Mouse (Mus musculus): ENCODE data around the gene Tbx10.
"Not testable (repeated sequence)": the region's sequence is repeated elsewhere in the genome, so short reads cannot be mapped to it uniquely, and the experiment has no call there.

The Tbx10 gene

DNA sequence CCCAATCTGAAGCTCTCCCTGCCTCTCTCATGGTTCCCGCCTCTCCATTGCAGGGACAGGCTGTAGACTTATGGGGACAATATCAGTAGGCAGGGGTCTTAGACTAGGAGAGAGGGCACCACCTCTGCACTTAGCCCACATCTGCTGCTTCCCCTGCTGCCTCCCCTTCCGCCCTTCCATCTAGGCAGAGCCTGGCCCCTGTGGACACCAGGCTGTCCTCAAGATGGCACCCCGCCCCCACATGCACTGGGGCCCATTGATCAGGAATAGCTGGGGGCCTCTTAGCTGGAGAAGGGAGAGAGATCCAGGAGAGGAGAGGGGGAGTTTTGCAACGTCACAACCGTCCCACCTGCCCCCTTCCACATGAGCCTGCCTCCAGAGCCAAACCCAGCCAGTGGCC is at the start of gene Tbx10:
Gene Tbx10 (plus strand): TSS at position 337 of the 400 bp plus-strand sequence.
- no peak for DNase-seq (ENCODE audit: low spot score in 2 of 2)

DNA sequence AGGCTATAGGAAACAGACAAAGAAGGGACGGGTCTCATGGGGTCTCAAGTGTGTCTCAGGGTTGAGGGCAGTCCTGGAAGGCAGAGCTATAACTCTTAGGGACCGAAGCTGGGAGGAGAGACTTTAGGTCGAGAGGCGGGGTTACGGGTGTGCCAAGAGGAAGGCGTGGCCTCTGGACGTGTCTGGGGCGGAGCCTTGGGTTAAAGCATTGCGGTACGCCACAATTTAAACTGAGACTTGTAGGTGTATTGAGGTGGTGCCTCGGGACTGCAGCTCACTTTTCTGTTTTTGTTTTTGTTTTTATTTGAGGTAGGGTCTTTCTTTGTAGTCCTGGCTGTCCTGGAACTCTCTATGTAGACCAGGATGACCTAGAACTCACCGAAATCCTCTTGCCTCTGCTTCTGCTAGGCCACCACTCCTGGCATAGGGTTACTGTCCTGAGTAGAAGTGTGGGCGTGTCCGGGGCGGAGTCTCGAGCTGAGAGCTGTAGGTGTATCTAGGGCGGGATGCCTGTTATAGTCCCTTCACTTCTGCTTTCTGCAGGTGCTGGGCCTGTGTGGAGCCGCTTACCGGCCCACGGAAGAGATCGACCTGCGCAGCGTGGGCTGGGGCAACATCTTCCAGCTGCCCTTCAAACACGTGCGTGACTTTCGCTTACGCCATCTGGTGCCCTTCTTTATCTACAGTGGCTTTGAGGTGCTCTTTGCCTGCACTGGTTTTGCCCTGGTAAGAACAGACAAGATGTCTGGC is 49.4 kb upstream of the Tbx10 start:
- DNase-seq (ENCODE audit: low spot score in 2 of 2), result no peak

DNA sequence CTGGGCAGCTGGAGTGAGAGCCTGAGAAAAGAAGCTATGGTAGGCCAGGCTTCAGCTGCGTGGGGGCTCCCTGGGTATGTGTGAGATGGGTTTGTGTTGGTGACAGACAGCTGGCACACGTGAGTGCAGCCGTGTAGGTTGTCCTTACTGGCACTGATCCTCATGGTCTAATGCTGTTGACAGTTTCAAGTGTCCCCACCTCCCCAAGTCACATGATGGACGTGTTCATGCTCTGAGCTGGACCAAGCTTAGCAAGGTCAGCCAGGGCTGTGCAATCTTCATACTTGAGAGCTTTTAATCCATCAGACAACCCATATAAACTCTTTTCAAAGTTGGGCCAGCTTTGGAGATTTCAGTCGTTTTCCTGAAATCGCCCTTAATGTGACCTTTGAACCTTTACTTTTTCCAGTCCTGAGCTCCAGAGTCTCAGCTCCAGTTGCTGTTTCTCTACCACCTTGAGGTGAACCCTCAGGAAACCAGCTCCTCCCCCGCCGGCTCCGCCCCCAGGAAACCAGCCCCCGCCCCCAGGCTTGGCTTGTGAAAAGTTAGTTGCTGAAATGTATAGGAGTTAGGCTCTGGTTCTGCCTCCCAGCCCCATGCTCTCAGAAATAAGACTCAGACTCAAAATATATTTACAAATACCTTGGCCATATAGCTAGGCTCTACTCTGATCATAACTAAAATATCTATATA is 46.5 kb upstream of the Tbx10 start:
- DNase-seq (ENCODE audit: low spot score in 2 of 2), result no peak

DNA sequence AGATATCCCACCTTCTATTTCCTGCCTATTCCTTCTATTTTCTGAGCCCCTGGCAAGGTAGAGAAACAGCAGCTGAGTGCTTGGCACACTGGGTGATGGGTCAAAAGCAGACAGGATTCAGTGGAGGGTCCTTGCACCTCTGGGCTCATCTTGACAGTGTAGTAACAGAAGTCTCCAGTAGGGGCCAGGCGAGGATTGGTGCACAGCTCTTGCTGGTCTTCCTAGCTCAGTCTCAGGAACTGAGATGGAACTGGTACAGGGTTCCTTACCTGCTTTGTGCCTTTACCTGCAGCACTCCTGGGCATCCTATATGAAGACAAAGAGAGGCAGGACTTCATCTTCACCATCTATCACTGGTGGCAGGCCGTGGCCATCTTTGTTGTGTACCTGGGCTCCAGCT is 45.8 kb upstream of the Tbx10 start:
- peak; percentile 71 to 75 for DNase-seq (ENCODE audit: low spot score in 2 of 2)

DNA sequence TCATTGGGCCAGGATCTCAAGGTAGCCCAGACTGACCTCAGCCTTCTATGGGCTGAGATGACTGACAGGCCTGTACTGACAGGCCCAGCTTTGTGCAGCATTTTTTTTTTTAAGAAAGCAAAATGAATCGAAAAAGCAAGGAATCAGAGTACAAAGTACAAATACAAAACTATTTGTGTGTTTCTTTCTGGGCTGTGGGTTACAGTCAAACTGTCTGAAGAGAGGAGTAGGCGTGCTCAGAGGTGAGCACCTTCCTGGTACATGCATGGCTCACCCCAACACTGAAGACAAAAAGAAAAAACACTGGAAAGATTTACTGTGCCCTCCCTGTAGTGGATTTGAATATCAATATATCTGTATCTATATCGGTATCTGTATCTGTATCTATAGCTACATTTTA is 44.7 kb upstream of the Tbx10 start:
- no peak for DNase-seq (ENCODE audit: low spot score in 2 of 2)

DNA sequence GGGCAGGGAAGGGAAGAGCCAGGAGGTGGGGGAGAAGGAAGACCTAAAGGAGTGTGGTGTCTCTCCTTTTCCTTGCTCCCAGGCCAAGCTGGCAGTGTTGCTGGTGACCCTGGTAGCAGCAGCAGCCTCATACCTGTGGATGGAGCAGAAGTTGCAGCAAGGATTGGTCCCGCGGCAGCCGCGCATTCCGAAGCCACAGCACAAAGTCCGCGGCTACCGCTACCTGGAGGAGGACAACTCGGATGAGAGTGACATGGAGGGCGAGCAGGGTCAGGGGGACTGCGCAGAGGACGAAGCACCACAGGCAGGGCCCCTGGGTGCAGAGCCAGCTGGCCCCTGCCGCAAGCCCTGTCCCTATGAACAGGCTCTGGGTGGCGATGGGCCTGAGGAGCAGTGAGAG is 44.0 kb upstream of the Tbx10 start:
- no peak for DNase-seq (ENCODE audit: low spot score in 2 of 2)

DNA sequence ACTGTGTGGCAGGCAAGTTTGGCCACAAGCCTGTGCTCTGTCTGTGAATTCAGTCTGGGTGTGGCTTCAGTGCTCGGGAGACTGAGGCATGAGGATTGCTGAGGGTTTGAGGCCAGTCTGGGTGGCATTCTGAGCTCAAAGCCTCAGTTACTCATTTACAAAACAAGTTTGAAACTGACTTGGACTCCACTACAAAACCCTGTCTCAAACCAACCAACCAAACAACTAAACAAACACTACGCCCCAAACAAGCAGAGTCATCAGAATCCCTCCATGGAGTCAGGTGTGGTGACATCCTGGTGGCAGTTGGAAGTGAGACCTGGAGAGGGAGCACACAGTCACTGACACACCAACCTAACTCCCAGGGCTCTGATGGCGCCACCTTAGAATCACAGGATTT is 42.2 kb upstream of the Tbx10 start:
- no peak for DNase-seq (ENCODE audit: low spot score in 2 of 2)

DNA sequence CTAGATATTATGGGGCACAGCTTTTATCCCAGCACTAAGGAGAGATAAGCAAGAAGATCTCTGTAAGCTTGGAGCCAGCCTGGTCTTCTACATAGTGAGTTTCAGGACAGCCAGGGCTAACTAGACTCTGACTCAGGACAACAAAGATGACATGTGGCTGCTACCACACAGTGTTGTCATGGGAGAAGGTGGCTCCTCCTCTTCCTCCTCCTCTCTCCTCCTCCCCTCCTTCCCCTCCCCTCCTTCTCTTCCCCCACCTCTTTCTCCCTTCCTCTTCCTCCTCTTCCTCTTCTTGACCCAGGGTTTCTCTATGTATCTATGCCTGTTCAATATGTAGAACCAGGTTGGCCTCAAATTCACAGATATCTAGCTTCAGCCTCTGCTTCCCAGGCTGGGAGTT is 41.1 kb upstream of the Tbx10 start:
- DNase-seq (ENCODE audit: low spot score in 2 of 2), result no peak

DNA sequence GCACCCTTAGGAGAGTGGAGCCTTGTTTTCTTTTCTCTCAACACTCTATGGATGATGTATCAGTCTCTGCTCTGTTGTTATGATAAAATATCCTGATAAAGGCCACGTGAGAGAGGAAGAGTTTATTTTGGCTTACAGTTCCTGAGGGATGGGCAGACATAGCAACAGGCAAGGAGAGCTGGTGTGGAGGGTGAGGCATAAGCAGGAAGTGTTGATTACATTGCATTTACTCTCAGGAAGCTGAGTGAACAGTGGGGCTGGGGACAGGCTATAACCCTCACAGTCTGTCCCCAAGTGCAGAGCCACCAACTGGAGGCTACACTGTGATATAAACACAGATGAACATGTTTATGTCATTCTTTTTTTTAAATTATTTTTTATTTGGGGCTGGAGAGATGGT is 40.5 kb upstream of the Tbx10 start:
- DNase-seq (ENCODE audit: low spot score in 2 of 2), result no peak

DNA sequence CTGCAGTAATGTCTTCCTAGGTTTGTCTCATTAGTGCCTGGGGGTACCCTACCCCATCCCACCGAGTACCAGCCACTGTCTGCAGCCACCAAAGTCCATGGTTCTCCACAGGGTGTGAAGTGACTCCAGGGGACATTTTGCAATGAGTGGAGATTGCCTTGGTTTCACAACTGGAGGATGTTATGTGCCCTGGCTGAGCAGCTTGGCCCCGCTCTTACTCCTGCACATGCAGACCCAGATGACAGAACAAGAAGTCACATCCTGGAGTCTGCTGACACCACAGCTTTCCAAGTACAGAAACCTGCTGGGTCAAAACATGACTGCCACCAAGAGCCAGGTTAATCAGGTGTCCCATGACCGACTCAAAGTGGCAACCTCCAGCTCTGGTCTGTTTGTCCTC is 37.5 kb upstream of the Tbx10 start:
- DNase-seq (ENCODE audit: low spot score in 2 of 2), result no peak

DNA sequence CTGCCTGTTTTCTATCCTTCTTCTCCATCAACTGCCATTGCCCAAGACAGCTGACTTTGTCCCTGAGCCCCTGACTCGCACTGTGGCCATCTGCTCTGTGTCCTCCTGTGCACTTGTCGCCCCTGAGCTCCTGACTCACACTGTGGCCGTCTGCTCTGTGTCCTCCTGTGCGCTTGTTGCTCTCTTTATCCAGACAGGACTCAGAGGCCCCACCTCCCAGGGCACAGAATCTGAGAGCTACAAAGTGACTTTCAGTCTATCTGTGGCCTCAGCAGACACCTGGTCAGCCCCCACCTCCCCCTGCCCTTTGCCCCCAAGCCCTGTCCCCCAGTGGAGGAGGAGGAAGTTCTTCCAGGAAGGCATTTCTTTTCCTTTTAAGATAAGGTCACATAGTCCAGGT is 36.7 kb upstream of the Tbx10 start:
- DNase-seq (ENCODE audit: low spot score in 2 of 2), result no peak

DNA sequence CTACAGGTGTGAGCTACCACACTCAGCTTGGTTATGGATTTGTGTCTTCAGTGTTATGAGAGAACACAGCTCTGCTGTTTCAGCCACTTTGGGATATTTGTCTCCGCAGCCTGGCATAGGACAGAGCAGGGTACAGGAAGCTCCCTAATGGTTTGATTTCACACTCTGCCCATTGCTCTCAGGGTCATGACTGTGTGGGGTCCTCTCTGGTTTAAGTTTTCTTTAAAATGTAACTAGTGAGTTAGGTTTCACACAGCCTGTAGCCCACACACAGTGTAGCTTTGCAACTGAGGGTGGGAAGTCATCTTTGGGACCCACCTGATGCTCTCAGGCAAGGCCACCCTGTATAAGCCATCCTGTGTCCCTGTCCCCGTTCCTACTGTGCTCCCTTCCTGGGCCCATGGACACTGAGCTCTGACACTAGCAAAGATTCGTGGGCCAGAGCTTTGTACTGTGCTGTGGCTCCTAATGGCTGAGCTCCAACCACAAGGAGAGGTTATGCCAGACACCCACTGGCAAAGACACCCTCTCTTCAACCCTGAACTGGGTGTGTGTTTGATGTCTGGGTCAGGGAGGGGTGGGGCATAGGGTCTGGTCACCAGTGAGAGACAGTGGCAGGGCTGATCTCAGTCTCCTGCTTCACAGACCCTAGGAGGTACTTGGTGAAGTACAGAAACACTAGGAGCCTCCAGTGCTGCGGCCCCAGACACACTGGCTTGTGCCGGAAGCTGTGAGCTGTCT is 35.1 kb upstream of the Tbx10 start:
- not testable (repeated sequence) for DNase-seq (ENCODE audit: low spot score in 2 of 2)

DNA sequence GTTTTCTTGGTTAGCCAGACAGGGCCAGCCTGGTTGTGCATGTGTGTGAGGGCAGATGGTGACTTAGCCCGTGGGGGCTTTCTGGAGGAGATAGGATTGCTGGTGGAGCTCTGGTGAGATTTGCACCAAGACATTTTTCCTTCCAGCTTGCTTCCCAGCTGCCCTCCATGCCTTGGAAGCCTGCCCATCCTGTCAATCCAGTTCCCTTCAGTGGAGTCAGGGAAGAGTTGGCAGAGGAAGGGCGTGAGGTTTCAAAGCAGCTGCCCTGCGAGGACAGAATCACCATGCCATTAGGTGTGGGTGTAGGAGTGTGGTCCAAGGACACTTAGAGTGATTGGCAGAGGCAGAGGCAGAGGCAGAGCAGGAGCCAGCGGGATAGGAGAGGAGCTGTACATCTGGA is 34.1 kb upstream of the Tbx10 start, which contains the start of gene Aldh3b3:
Gene Aldh3b3 (plus strand): TSS at position 176 of the 400 bp plus-strand sequence.
- no peak for DNase-seq (ENCODE audit: low spot score in 2 of 2)

DNA sequence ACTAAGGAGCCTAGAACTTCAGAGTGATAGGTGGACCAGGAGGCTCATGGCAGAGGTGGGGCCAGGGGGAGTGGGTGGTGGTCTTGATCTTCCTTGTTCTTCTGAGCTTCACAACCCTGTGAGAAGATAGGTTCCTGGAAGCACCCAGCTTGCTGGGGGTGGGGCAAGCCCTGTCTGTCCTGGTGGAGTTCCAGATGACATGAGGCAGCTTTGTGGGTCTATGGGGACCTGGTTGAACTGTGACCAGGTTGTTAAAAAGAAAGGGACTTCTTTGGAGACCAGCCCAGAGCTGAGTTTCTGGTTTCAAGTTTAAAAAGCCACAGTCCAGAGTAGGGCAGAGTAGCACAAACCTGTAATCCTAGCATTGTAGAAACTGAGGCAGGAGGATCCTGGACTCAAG is 33.5 kb upstream of the Tbx10 start:
- DNase-seq (ENCODE audit: low spot score in 2 of 2), result no peak

DNA sequence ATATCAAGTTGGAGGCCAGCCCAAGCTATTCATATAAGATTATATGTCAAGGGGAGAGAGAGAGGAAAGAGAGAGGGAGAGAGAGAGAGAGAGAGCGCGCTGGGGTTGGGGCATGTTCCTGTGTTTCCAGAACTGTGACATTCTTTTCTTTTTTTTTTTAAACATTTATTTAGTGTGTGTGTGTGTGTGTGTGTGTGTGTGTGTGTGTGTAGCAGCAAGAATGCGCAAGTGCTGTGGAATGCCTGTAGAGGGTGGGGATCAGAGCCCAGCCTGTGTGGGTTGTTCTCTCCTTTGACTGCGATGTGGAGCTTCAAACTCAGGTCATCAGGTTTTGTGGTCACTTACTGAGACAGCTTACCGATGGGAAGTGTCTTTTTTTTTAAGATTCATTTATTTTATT is 32.3 kb upstream of the Tbx10 start:
- DNase-seq (ENCODE audit: low spot score in 2 of 2), result no peak

DNA sequence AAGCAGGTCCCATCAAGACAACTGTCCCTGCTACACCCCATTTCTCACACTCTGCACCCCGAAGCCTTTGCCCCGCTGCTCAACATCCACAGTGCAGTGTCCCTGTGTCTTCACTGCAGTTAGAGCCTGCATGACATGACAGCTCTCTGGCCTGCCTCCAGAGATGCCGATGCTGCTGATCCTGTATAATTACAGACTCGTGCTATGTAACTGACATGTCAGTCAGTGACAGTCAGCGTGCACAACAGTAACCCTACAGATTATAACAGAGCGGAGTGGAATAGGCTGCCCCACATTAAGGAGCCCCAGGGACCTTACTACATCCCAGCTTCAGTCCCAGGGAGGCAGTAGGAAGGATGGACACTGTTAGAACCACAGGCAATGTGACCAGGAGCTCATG is 30.7 kb upstream of the Tbx10 start:
- DNase-seq (ENCODE audit: low spot score in 2 of 2), result not testable (repeated sequence)

DNA sequence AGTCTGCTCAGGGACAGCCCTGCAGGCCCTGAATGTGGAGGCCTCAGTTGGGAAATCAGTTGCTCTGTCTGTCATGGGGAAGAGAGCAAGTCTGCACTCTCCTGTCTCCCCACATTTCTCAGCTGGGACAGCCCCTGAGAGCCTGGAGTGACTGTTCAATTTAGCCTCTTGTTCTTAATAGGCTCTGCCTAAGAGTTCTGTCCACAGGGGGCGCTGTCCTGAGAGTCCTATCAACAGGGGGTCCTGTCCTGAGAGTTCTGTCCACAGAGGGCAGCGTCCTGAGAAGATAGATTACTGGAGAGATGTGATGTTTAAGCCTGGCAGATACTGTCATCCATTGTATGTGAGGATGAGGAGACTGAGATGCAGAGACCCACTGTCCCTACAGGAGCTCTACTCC is 30.1 kb upstream of the Tbx10 start:
- no peak for DNase-seq (ENCODE audit: low spot score in 2 of 2)

DNA sequence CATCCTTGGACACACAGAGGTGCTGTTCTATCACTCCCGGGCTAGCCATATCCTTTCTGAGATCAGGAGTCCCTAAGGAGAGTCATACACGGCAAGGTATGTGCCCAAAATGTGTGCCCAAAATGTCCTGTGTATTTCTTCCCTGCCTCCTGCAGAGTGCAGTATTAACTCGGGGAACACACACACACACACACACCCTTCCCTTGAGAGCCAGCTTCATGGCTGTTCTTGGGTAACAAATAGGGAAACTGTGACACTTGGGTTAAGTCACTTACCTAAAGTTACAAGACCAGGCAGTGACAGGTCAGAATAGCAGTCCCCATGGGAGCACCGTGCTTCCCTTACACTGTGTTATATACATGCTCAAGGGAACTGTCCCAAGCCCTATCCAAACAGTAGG is 28.5 kb upstream of the Tbx10 start:
- no peak for DNase-seq (ENCODE audit: low spot score in 2 of 2)

DNA sequence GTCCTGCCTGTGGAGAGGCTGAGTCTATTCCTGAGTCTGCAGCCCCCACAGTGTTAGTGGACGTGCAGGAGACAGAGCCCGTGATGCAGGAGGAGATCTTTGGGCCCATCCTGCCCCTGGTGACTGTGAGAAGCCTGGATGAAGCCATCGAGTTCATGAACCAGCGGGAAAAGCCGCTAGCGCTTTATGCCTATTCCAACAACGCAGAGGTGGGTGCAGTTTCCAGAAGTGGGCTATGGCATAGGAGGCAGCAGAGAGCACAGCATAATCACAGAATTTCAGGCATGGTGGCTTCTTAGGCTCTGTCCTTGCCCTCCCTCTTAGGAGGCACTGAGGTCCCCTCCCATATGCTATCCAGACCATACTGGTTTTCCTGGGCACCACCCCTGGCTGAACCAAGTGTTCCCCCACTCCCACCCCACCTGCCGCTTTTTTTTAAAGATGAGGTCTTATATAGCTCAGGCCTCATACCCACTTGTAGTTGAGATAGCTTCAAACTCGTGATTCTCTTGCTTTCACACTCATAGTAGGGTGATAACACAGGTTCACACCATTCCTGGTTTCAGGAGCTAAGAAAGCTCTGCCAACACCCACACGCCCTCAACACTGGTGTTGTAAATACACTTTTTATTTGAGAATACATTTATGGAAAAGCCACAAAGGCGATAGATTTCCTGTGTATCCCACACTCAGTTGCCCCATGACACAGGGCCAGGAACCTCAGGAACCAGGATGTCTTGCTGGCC is 26.0 kb upstream of the Tbx10 start:
- peak in 1 of 2 experiments; percentile 34 for DNase-seq (ENCODE audit: low spot score in 2 of 2)

DNA sequence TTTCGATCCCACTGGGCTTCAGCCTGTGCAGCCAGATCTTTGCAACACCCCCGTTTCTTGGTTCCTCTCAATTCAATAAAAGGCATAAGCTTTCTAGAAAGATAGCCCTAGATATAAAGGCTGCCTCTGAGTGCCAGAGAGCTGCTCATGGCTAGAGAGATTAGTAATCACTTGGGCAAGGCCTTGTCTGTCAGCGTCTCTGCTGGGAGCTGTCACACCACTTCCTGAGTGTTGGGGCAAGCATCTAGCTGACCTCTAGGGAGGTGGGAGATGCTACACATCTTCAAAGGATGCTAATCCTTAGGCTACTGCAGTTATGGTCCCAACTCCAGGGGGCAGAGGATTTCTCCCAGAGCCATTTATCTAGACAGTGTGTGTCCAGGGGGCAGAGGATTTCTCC is 25.3 kb upstream of the Tbx10 start:
- DNase-seq (ENCODE audit: low spot score in 2 of 2), result no peak

DNA sequence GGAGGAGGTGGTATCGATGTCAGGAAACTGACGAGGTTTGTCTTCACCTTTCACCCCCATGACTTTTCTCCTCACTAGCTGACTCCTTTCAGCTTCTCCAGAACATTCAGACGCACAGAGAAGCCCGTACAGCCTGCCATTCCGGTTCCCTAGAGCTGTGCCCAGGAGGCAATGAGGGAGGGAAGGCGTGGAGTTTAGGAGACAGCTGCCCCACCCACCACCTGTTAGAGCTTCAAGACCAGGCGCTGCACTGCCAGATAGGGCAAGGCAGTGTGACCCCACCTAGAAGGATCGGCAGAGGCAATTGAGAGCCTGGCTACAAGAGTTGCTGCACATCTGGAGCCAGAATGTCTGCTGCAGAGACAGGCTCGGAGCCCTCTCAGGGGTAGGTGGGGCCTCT is 20.3 kb upstream of the Tbx10 start, which contains the start of gene Aldh3b2:
Gene Aldh3b2 (plus strand): TSS at position 100 of the 400 bp plus-strand sequence.
- DNase-seq (ENCODE audit: low spot score in 2 of 2), result no peak

DNA sequence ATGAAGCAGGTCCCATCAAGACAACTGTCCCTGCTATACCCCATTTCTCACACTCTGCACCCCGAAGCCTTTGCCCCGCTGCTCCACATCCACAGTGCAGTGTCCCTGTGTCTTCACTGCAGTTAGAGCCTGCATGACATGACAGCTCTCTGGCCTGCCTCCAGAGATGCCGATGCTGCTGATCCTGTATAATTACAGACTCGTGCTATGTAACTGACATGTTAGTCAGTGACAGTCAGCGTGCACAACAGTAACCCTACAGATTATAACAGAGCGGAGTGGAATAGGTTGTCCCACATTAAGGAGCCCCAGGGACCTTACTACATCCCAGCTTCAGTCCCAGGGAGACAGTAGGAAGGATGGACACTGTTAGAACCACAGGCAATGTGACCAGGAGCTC is 17.9 kb upstream of the Tbx10 start:
- DNase-seq (ENCODE audit: low spot score in 2 of 2), result not testable (repeated sequence)

All from frontal cortex, postnatal 36 days (tissue).